Mouse (Mus musculus): ENCODE results near the gene Dnm1.

Dnm1 gene

GRCm38 (mm10) chr2:32339912-32340642, 13.1 kb downstream of the Dnm1 start:
- DNase-seq (ENCODE audit: low spot score in 2 of 2) = no peak

- DNase-seq (ENCODE audit: low spot score in 2 of 2) = no peak
Measured at GRCm38 (mm10) chr2:32335888-32336287, 17.2 kb downstream of the Dnm1 start.

- DNase-seq (ENCODE audit: low spot score in 2 of 2) = no peak
Measured at GRCm38 (mm10) chr2:32332159-32332558, 21.0 kb downstream of the Dnm1 start.

- DNase-seq (ENCODE audit: low spot score in 2 of 2) = no peak
Measured at GRCm38 (mm10) chr2:32329531-32329930, 23.6 kb downstream of the Dnm1 start.

- no peak for DNase-seq (ENCODE audit: low spot score in 2 of 2)
Measured at GRCm38 (mm10) chr2:32328911-32329460, 24.2 kb downstream of the Dnm1 start.

- no peak for DNase-seq (ENCODE audit: low spot score in 2 of 2)
Measured at GRCm38 (mm10) chr2:32327200-32327599, 25.9 kb downstream of the Dnm1 start.

GRCm38 (mm10) chr2:32325342-32325741, 27.8 kb downstream of the Dnm1 start:
- DNase-seq (ENCODE audit: low spot score in 2 of 2) = no peak

- no peak for DNase-seq (ENCODE audit: low spot score in 2 of 2)
Measured at GRCm38 (mm10) chr2:32324322-32324721, 28.8 kb downstream of the Dnm1 start.

GRCm38 (mm10) chr2:32322754-32323741, 30.1 kb downstream of the Dnm1 start:
- no peak for DNase-seq (ENCODE audit: low spot score in 2 of 2)

- no peak for DNase-seq (ENCODE audit: low spot score in 2 of 2)
Measured at GRCm38 (mm10) chr2:32321591-32322298, 31.4 kb downstream of the Dnm1 start.

GRCm38 (mm10) chr2:32320721-32321120, 32.4 kb downstream of the Dnm1 start:
- DNase-seq (ENCODE audit: low spot score in 2 of 2) = no peak

GRCm38 (mm10) chr2:32319586-32320580, 33.3 kb downstream of the Dnm1 start:
- no peak for DNase-seq (ENCODE audit: low spot score in 2 of 2)

GRCm38 (mm10) chr2:32318709-32319585, 34.2 kb downstream of the Dnm1 start:
- DNase-seq (ENCODE audit: low spot score in 2 of 2) = no peak

- no peak for DNase-seq (ENCODE audit: low spot score in 2 of 2)
Measured at GRCm38 (mm10) chr2:32317791-32318417, 35.2 kb downstream of the Dnm1 start.

- DNase-seq (ENCODE audit: low spot score in 2 of 2) = no peak
Measured at GRCm38 (mm10) chr2:32316887-32317656, 36.1 kb downstream of the Dnm1 start.

GRCm38 (mm10) chr2:32315751-32316150, 37.4 kb downstream of the Dnm1 start:
- no peak for DNase-seq (ENCODE audit: low spot score in 2 of 2)

- no peak for DNase-seq (ENCODE audit: low spot score in 2 of 2)
Measured at GRCm38 (mm10) chr2:32314831-32315230, 38.3 kb downstream of the Dnm1 start.

GRCm38 (mm10) chr2:32312318-32312964, 40.7 kb downstream of the Dnm1 start:
- peak; percentile 75 to 91 for DNase-seq (ENCODE audit: low spot score in 2 of 2)
